Mouse (Mus musculus): ENCODE data around the gene Mapk1ip1. TPM values are rescaled to one million over a fixed set of nuclear protein-coding genes. Genes with fewer than 3 reads are reported as not detected.

Mapk1ip1 gene
- polyA plus RNA-seq, 1 experiment from 2014 or later, result 9.7 TPM

GRCm38 (mm10) chr7:138835028-138835427, 11.0 kb downstream of the Mapk1ip1 start:
- peaks cover 15% of the 10 kb centered on the region for H3K36me3 ChIP-seq
- no peaks in the 10 kb centered on the region for H3K9me3 ChIP-seq (replicated peaks)
- H3K27me3 ChIP-seq (replicated peaks), result no peaks in the 10 kb centered on the region
- H3K9ac ChIP-seq, result no peak overlapping the region
- no peaks in the 10 kb centered on the region for H3K4me1 ChIP-seq (replicated peaks)
- no peak for ATAC-seq (ENCODE audit: insufficient number of reproducible peaks, low FRiP score)
- H3K4me2 ChIP-seq, result no peak overlapping the region
- no peak overlapping the region for H3K4me3 ChIP-seq
- 87% methylated on average over 3 of the region's 3 CpGs for WGBS
- no peak overlapping the region for H3K27ac ChIP-seq (ENCODE audit: poor library complexity, severe bottlenecking)

DNA sequence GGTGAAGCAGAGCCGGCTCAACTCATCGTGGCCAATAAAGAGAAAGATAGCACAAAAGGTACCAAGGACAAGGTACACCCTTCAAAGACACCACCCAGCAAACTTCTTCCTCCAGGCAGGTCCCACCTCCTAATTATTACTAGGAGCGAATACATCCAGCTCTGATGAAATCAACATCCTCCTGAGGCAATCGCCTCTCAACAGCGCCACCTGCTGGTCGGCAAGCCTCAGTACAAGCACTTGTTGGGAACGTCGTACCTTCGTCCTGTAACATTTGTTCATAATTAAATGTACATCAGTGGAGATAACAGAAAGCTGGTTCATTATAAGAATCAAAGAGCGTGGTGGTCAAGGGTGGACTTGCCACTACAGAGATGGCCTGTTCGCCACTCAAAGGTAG, 18.3 kb downstream of the Mapk1ip1 start:
- Histone ChIP-seq H3K4me1 (replicated peaks) (no peaks in the 10 kb centered on the region), H3K27ac (ENCODE audit: poor library complexity, severe bottlenecking) (no peak overlapping the region), H3K27me3 (replicated peaks) (no peaks in the 10 kb centered on the region), H3K36me3 (no peaks in the 10 kb centered on the region), H3K9me3 (replicated peaks) (no peaks in the 10 kb centered on the region), H3K4me2 (no peak overlapping the region), H3K4me3 (no peak overlapping the region), H3K9ac (no peak overlapping the region)
- WGBS, result 20% methylated on average over 11 of the region's 11 CpGs
- no peak for ATAC-seq (ENCODE audit: insufficient number of reproducible peaks, low FRiP score)

DNA sequence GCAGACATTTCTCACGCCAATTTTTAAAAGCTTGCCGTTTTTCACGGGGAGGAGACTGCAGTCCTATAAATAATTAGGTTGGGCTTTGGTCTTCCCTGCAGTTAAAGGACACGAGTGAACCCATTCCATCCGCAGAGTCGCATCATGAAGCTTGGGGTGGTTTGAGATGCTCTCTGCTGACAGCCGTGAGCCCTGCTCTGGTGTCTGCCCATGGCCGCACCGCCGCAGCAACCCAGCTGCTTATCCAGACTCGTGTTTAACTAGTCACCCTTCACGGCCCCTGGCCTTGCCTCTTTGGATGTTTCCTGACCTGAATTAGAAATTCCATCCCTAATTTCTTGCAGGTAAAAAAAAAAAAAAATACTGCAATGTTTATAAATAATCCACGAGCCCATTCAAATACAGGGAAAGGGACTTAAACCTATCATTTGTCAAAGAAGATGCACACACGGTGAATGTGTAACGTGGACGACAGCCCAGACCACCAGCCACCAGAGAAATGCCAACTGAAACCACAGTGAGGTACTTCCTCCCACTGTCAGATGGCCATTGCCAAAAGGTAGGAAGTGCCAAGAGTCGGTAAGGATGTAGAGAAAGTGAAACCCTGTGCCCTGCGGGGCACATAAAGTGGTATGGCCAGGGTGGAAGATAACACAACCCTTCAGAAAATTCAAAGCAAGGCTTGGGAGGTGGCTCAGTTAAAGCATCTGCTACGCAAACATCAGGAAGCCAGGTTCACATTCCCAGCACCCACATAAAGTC, 20.9 kb downstream of the Mapk1ip1 start:
- Histone ChIP-seq H3K9ac (no peak overlapping the region), H3K4me2 (no peak overlapping the region), H3K4me3 (no peak overlapping the region), H3K4me1 (replicated peaks) (no peaks in the 10 kb centered on the region), H3K9me3 (replicated peaks) (no peaks in the 10 kb centered on the region), H3K27me3 (replicated peaks) (no peaks in the 10 kb centered on the region), H3K27ac (ENCODE audit: poor library complexity, severe bottlenecking) (no peak overlapping the region), H3K36me3 (no peaks in the 10 kb centered on the region)
- no peak for ATAC-seq (ENCODE audit: insufficient number of reproducible peaks, low FRiP score)
- WGBS, result 82% methylated on average over 19 of the region's 19 CpGs

GRCm38 (mm10) chr7:138824423-138824822, 21.6 kb downstream of the Mapk1ip1 start:
- Histone ChIP-seq H3K36me3 (no peaks in the 10 kb centered on the region), H3K4me3 (no peak overlapping the region), H3K4me1 (replicated peaks) (no peaks in the 10 kb centered on the region), H3K27me3 (replicated peaks) (no peaks in the 10 kb centered on the region), H3K9me3 (replicated peaks) (no peaks in the 10 kb centered on the region), H3K27ac (ENCODE audit: poor library complexity, severe bottlenecking) (no peak overlapping the region), H3K4me2 (no peak overlapping the region), H3K9ac (no peak overlapping the region)
- no peak for ATAC-seq (ENCODE audit: insufficient number of reproducible peaks, low FRiP score)
- 73% methylated on average over 6 of the region's 6 CpGs for WGBS

DNA sequence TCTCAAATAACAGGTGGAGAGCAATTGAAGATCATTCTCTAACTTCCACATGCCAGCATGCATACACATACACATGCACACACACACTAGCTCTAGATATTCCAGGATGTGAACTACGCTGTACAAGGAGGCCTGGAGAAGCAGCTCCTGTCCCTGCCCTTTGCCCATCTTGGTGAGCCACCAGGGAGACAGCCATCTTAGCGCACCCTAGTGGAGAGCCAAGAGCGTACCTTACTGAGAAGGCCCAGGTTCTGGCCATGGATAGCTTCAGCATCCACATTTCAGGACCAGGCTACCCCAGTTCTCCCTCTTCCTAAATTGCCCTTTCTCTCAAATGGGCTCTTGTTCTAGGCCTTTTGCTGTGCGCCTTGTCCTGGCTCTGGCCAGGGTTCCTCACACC, 27.8 kb downstream of the Mapk1ip1 start:
- no peaks in the 10 kb centered on the region for H3K36me3 ChIP-seq
- H3K27ac ChIP-seq (ENCODE audit: poor library complexity, severe bottlenecking), result no peak overlapping the region
- H3K9ac ChIP-seq, result no peak overlapping the region
- 53% methylated on average over 4 of the region's 4 CpGs for WGBS
- H3K9me3 ChIP-seq (replicated peaks), result no peaks in the 10 kb centered on the region
- ATAC-seq (ENCODE audit: insufficient number of reproducible peaks, low FRiP score), result no peak
- H3K27me3 ChIP-seq (replicated peaks), result no peaks in the 10 kb centered on the region
- H3K4me1 ChIP-seq (replicated peaks), result no peaks in the 10 kb centered on the region
- no peak overlapping the region for H3K4me2 ChIP-seq
- H3K4me3 ChIP-seq, result no peak overlapping the region

GRCm38 (mm10) chr7:138813213-138813875, 32.7 kb downstream of the Mapk1ip1 start:
- Histone ChIP-seq H3K9me3 (replicated peaks) (no peaks in the 10 kb centered on the region), H3K27me3 (replicated peaks) (no peaks in the 10 kb centered on the region), H3K4me1 (replicated peaks) (no peaks in the 10 kb centered on the region), H3K4me3 (no peak overlapping the region), H3K9ac (no peak overlapping the region), H3K27ac (ENCODE audit: poor library complexity, severe bottlenecking) (no peak overlapping the region), H3K36me3 (no peaks in the 10 kb centered on the region), H3K4me2 (no peak overlapping the region)
- WGBS, result 69% methylated on average over 11 of the region's 11 CpGs
- no peak for ATAC-seq (ENCODE audit: insufficient number of reproducible peaks, low FRiP score)

GRCm38 (mm10) chr7:138807146-138807545, 38.9 kb downstream of the Mapk1ip1 start:
- H3K27ac ChIP-seq (ENCODE audit: poor library complexity, severe bottlenecking), result no peak overlapping the region
- no peak overlapping the region for H3K4me2 ChIP-seq
- H3K9ac ChIP-seq, result no peak overlapping the region
- H3K27me3 ChIP-seq (replicated peaks), result no peaks in the 10 kb centered on the region
- H3K4me1 ChIP-seq (replicated peaks), result 0 out of 2 replicates have a peak, but pooled peaks cover 8% of the 10 kb centered on the region
- H3K36me3 ChIP-seq, result no peaks in the 10 kb centered on the region
- no peak for ATAC-seq (ENCODE audit: insufficient number of reproducible peaks, low FRiP score)
- peaks cover 5% of the 10 kb centered on the region for H3K9me3 ChIP-seq (replicated peaks)
- H3K4me3 ChIP-seq, result no peak overlapping the region
- 81% methylated on average over 3 of the region's 3 CpGs for WGBS

DNA sequence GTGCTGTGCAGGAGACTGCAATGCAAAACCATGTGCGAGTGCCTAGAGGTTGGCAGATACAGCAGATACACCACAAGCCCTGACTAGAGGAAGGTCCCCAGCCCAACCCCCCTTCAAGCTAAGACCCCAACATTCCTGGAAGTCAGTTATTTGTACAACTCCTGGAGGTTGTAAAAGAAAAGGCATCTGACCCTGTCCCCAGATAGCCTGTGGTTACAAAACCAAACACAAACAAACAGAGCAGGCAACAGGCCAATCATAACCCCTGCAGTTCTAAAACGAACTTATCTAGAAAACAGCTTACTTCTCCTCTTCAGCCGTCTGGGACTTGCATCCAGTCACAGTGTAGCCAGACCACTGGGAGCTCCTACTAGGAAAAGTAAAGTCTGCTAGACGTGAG, 42.7 kb downstream of the Mapk1ip1 start:
- 7% methylated on average over 4 of the region's 4 CpGs for WGBS
- ATAC-seq (ENCODE audit: insufficient number of reproducible peaks, low FRiP score), result no peak
- no peak overlapping the region for H3K9ac ChIP-seq
- H3K4me1 ChIP-seq (replicated peaks), result 0 out of 2 replicates have a peak, but pooled peaks cover 8% of the 10 kb centered on the region
- peaks cover 5% of the 10 kb centered on the region for H3K9me3 ChIP-seq (replicated peaks)
- no peak overlapping the region for H3K27ac ChIP-seq (ENCODE audit: poor library complexity, severe bottlenecking)
- no peak overlapping the region for H3K4me3 ChIP-seq
- no peaks in the 10 kb centered on the region for H3K36me3 ChIP-seq
- H3K4me2 ChIP-seq, result no peak overlapping the region
- no peaks in the 10 kb centered on the region for H3K27me3 ChIP-seq (replicated peaks)

DNA sequence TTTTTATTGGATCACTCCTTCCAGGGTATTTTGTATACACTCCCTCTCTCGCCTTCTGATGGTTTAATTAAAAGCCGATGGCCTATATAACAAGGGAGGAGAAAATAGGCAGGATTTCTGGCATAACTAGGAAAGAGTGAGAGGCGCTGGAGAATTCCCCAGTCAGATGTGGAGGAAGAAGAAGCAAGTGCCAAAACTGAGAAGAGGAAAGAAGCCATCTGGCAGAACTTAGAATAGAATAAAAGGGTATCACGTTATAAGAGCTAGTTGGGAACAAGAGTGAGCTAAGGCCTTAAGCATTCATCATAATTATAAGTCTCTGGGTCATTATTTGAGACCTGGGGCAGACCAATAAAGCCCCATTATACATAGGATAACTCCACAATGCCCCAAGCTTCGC, 58.0 kb downstream of the Mapk1ip1 start:
- no peak for ATAC-seq (ENCODE audit: insufficient number of reproducible peaks, low FRiP score)
- H3K27ac ChIP-seq (ENCODE audit: poor library complexity, severe bottlenecking), result no peak overlapping the region
- no peak overlapping the region for H3K4me2 ChIP-seq
- H3K36me3 ChIP-seq, result no peaks in the 10 kb centered on the region
- H3K9ac ChIP-seq, result no peak overlapping the region
- H3K4me3 ChIP-seq, result no peak overlapping the region
- H3K27me3 ChIP-seq (replicated peaks), result no peaks in the 10 kb centered on the region
- WGBS, result 79% methylated on average over 5 of the region's 5 CpGs
- H3K4me1 ChIP-seq (replicated peaks), result no peaks in the 10 kb centered on the region
- no peaks in the 10 kb centered on the region for H3K9me3 ChIP-seq (replicated peaks)

Data from heart, embryonic 12.5 days (tissue).